Mouse (Mus musculus): ENCODE results near the gene Sirt4. TPM values are rescaled to one million over a fixed set of nuclear protein-coding genes. Genes with fewer than 3 reads are reported as not detected.
"Not testable (repeated sequence)": the region's sequence is repeated elsewhere in the genome, so short reads cannot be mapped to it uniquely, and the experiment has no call there.

Gene Sirt4
- polyA plus RNA-seq, 1 experiment, result 13.2 TPM

DNA sequence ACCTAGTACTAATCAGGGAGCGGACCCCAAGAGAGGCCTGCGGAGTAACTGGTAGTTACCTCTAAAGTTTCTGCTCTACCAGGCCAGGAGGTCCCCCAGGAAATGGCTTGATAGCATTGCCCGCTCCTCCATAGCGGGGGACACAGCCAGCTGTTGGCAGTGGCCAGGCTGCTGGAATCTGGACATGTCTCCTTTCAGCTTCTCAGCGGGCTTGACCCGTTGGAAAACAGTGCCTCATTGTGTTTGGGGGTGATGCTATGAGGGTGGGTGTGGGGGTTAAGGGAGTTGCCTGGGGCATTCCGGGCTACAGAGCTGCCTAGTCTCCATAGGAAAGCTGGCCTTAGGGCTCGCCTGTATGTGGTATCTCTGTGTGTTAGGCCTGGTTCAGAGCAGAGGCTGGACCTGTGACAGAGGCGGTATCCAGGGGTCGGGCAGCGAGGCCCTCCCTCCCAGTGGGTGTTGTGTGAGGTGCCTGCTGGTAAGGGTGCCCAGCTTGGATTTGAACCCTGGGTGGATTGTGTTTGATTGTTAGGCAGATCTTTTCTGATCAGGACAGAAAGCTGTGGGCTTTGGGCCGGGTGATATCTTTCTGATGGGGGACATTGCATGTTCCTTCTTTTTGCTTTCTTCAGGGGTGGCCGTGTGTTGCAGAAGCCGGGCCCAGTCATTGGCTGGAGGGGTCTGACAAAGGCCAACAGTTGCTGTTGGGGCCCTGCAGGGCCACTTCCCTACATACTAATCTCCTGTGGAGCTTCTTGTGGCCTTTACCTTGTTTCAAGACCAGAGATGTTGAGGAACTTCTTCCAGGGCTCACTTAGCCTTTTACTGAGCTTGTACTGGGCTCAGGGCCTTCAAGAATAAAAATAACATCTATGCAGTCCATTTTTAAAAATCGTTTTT is 25.5 kb upstream of the Sirt4 start:
- H3K4me1 ChIP-seq (ENCODE audit: control insufficient read depth, insufficient read depth, low read length), result peaks cover 3% of the 10 kb centered on the region; the same call in 1 of the 2 replicates
- no peak overlapping the region for H3K4me3 ChIP-seq (replicated peaks; ENCODE audit: control insufficient read depth, low read depth, low read length)
- peak overlapping the region; percentile 9; the same call in 1 of the 2 replicates for H3K27ac ChIP-seq (ENCODE audit: control insufficient read depth, insufficient read depth, low read depth, low read length, poor library complexity)
- 46% methylated on average over 15 of the region's 15 CpGs for WGBS
- no peak for TF ChIP-seq POLR2A (IDR thresholded peaks at IDR 0.05; ENCODE audit: borderline replicate concordance, control insufficient read depth, low read depth, low read length)

GRCm38 (mm10) chr5:115509321-115509761 is 24.8 kb upstream of the Sirt4 start:
- H3K4me1 ChIP-seq (ENCODE audit: control insufficient read depth, insufficient read depth, low read length), result peaks cover 3% of the 10 kb centered on the region; the same call in 1 of the 2 replicates
- WGBS, result 9% methylated on average over 15 of the region's 15 CpGs
- peak overlapping the region; percentile 9; the same call in 1 of the 2 replicates for H3K27ac ChIP-seq (ENCODE audit: control insufficient read depth, insufficient read depth, low read depth, low read length, poor library complexity)
- no peak for TF ChIP-seq CTCF (IDR thresholded peaks at IDR 0.05; ENCODE audit: control insufficient read depth, insufficient read depth, low read length)
- TF ChIP-seq POLR2A (IDR thresholded peaks at IDR 0.05; ENCODE audit: borderline replicate concordance, control insufficient read depth, low read depth, low read length), result no peak
- peak overlapping the region; percentile 22 for H3K4me3 ChIP-seq (replicated peaks; ENCODE audit: control insufficient read depth, low read depth, low read length)

DNA sequence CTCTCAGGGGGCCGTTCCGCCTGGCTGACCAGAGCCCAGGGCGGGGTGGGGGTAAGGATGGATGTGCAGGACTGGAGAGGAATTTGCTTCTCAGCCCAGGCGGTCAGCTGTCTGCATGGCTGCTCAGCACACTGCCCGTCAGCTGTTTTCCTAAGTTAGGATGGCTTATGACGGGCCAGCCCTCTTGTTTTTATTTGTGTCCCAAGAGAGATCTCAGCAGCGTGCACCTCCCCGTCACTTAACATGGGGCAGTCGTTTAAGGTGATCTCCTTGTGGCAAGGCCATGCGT is 24.3 kb upstream of the Sirt4 start:
- H3K4me3 ChIP-seq (replicated peaks; ENCODE audit: control insufficient read depth, low read depth, low read length), result peak overlapping the region; percentile 95
- 33% methylated on average over 10 of the region's 10 CpGs for WGBS
- peaks cover 2% of the 10 kb centered on the region; the same call in 1 of the 2 replicates for H3K4me1 ChIP-seq (ENCODE audit: control insufficient read depth, insufficient read depth, low read length)
- TF ChIP-seq POLR2A (IDR thresholded peaks at IDR 0.05; ENCODE audit: borderline replicate concordance, control insufficient read depth, low read depth, low read length) (no peak), CTCF (IDR thresholded peaks at IDR 0.05; ENCODE audit: control insufficient read depth, insufficient read depth, low read length) (no peak)
- H3K27ac ChIP-seq (ENCODE audit: control insufficient read depth, insufficient read depth, low read depth, low read length, poor library complexity), result no peak overlapping the region

DNA sequence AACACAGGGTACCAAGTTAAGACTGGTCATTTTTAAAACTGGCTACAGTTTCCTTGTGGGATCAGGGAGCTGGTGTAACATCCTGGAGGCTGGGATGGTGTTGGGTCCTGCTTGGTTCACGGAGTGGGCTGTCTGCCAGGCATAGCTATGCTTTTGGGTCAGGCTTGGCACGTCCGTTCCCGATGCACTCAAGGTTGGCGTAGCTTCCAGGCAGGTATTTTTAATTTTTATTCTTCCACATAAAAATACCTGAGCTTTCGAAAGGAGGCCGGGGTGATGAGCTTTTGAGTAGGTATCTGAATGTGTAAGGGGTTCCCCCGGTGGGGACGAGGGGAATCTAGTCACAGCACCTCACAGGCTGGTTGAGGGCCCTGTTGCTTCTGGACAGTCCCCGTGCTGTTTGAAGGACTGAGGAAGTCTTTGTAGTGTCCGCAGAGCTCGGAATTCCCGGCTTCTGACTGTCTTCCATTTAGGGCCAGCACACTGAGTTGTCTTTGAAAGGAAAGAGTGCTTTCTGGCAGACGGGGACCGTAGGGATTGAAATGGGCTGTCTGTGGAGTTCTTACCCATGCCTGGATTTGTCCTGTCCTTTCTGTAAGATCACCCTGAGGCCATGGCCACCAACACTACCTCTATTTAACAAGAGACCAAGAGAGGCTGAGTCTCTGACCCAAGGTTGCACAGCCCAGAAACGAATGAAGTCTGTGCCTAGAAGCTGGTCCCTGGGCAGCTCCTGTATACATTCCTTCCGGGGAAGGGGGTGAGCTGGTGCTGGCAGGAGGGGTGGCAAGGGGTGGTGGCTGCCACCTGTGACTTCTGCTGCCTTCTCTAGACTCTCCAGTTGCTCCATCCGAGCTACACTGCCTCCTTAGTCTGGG is 23.7 kb upstream of the Sirt4 start:
- WGBS, result 31% methylated on average over 18 of the region's 18 CpGs
- Histone ChIP-seq H3K4me3 (replicated peaks; ENCODE audit: control insufficient read depth, low read depth, low read length) (peak overlapping the region; percentile 95), H3K4me1 (ENCODE audit: control insufficient read depth, insufficient read depth, low read length) (no peaks in the 10 kb centered on the region; the same call in 1 of the 2 replicates), H3K27ac (ENCODE audit: control insufficient read depth, insufficient read depth, low read depth, low read length, poor library complexity) (0 out of 2 replicates have a peak overlapping the region, but pooled peaks have one; percentile 9)
- TF ChIP-seq CTCF (IDR thresholded peaks at IDR 0.05; ENCODE audit: control insufficient read depth, insufficient read depth, low read length) (no peak), POLR2A (IDR thresholded peaks at IDR 0.05; ENCODE audit: borderline replicate concordance, control insufficient read depth, low read depth, low read length) (no peak)

DNA sequence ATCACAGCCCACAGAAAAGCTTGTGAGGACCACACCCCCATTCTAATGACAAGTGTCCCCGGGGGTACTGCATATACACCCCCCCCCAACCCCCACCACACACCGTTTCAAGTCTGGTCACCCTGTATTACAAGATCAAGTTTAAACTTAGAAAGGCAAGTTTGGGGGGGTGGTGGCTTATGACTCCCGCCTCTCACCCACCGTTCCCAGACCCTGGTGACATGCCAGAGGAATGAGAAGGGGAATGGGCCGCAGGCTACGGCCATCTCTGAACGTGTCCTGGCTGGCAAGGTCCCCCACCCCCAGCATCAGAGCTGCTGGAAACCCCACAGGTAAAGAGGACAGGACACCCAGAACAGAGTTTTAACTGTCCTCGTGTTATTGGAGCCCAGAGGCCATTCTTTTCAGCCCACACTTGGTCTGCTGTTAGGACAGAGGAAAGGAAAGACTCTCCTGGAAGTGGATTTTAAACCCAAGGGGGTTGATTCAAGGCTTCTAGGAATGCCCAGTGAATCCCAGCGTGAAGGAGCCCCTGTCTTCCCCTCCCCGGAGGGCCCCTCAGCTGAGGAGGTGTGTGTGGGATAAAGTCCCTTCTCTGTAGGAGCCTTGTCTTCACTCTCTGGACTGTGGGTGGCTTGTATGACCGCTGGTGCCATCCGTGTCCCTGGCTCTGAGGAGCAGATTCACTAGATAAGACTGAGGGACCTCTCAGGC is 22.9 kb upstream of the Sirt4 start:
- Histone ChIP-seq H3K27ac (ENCODE audit: control insufficient read depth, insufficient read depth, low read depth, low read length, poor library complexity) (no peak overlapping the region; the same call in 1 of the 2 replicates), H3K4me3 (replicated peaks; ENCODE audit: control insufficient read depth, low read depth, low read length) (peak overlapping the region; percentile 95), H3K4me1 (ENCODE audit: control insufficient read depth, insufficient read depth, low read length) (no peaks in the 10 kb centered on the region; the same call in 1 of the 2 replicates)
- no peak for TF ChIP-seq CTCF (IDR thresholded peaks at IDR 0.05; ENCODE audit: control insufficient read depth, insufficient read depth, low read length)
- TF ChIP-seq POLR2A (IDR thresholded peaks at IDR 0.05; ENCODE audit: borderline replicate concordance, control insufficient read depth, low read depth, low read length), result no peak
- WGBS, result 7% methylated on average over 12 of the region's 12 CpGs

- Histone ChIP-seq H3K27ac (ENCODE audit: control insufficient read depth, insufficient read depth, low read depth, low read length, poor library complexity) (peak within 1 kb of the TSS; percentile 85), H3K4me3 (replicated peaks; ENCODE audit: control insufficient read depth, low read depth, low read length) (peak within 1 kb of the TSS; percentile 95), H3K4me1 (ENCODE audit: control insufficient read depth, insufficient read depth, low read length) (no peaks in the 10 kb centered on the region; the same call in 1 of the 2 replicates)
- peak; percentile 93 for TF ChIP-seq CTCF (IDR thresholded peaks at IDR 0.05; ENCODE audit: control insufficient read depth, insufficient read depth, low read length)
- peak; percentile 87; the same call in 1 of the 2 replicates for TF ChIP-seq POLR2A (IDR thresholded peaks at IDR 0.05; ENCODE audit: borderline replicate concordance, control insufficient read depth, low read depth, low read length)
- 1% methylated on average over 74 of the region's 74 CpGs for WGBS
Measured at GRCm38 (mm10) chr5:115506454-115507201, 22.1 kb upstream of the Sirt4 start, which contains the start of gene Pxn. Pxn (plus strand) TSS chr5:115506676.

GRCm38 (mm10) chr5:115505617-115506016 is 21.1 kb upstream of the Sirt4 start:
- not testable (repeated sequence) for H3K4me3 ChIP-seq (replicated peaks; ENCODE audit: control insufficient read depth, low read depth, low read length); H3K27ac ChIP-seq (ENCODE audit: control insufficient read depth, insufficient read depth, low read depth, low read length, poor library complexity); H3K4me1 ChIP-seq (ENCODE audit: control insufficient read depth, insufficient read depth, low read length)
- 77% methylated on average over 4 of the region's 4 CpGs for WGBS
